Mouse (Mus musculus) hindbrain, embryonic 16.5 days (tissue): Measurements from ENCODE around the gene Bcl3. TPM values are rescaled to one million over a fixed set of nuclear protein-coding genes. Genes with fewer than 3 reads are reported as not detected.

ENCODE experiments used
- ATAC-seq: fragments of 200-750 bp; cut with Nextera tagmentation; 2 replicates; pipeline ENCODE4 v1.8.0; 2017; ENCODE audit warnings: moderate TSS enrichment, moderate library complexity
- H3K27ac ChIP-seq: fragments of 300-500 bp; sonication (generic); 2 replicates; pipeline ENCODE4 v1.5.1; 2014; ENCODE audit warnings: low read depth, mild to moderate bottlenecking, control low read depth, low read length, moderate library complexity
- H3K27me3 ChIP-seq: fragments of 300-500 bp; sonication (generic); replicated peaks from 2 replicates; pipeline ENCODE4 v1.6.1; 2014; ENCODE audit warnings: low read length; ENCODE audit not compliant: control insufficient read depth, insufficient read depth
- H3K36me3 ChIP-seq: fragments of 300-500 bp; sonication (generic); 2 replicates; pipeline ENCODE4 v1.6.1; 2014; ENCODE audit warnings: mild to moderate bottlenecking, low read length, moderate library complexity, mixed read lengths; ENCODE audit not compliant: control insufficient read depth, insufficient read depth
- H3K4me1 ChIP-seq: fragments of 300-500 bp; sonication (generic); 2 replicates; pipeline ENCODE4 v1.6.1; 2014; ENCODE audit warnings: low read depth, low read length; ENCODE audit not compliant: control insufficient read depth, insufficient read depth
- H3K4me2 ChIP-seq: fragments of 300-500 bp; sonication (generic); 2 replicates; pipeline ENCODE4 v1.6.1; 2014; ENCODE audit warnings: mild to moderate bottlenecking, low read length, control low read depth, moderate library complexity
- H3K4me3 ChIP-seq: fragments of 300-500 bp; sonication (generic); 2 replicates; pipeline ENCODE4 v1.5.1; 2014; ENCODE audit warnings: mild to moderate bottlenecking, low read length, control low read depth, moderate library complexity
- H3K9ac ChIP-seq: fragments of 300-500 bp; sonication (generic); 2 replicates; pipeline ENCODE4 v1.6.1; 2014; ENCODE audit warnings: low read depth, mild to moderate bottlenecking, control low read depth, low read length, moderate library complexity
- H3K9me3 ChIP-seq: fragments of 300-500 bp; sonication (generic); 2 replicates; pipeline ENCODE4 v1.6.1; 2014; ENCODE audit warnings: mild to moderate bottlenecking, low read length, moderate library complexity; ENCODE audit not compliant: control insufficient read depth
- WGBS: fragments of 180-500 bp; shearing (Covaris S2); extraction: QIAGEN DNeasy Blood & Tissue Kit; methylation state at CpG from one replicate; pipeline ENCODE4 v1.1.7; 2014; 5-methylcytosine and 5-hydroxymethylcytosine counted together
- polyA plus RNA-seq: library from polyadenylated mRNA; unstranded; fragments of >200 nt; fragmentation: Nextera tagmentation; extraction: Ambion mirVana; gene quantifications from 2 replicates; pipeline ENCODE4 v1.2.1, GENCODE M21; 2015

Gene Bcl3
- polyA plus RNA-seq, 1 experiment from 2014 or later, result 1.2 TPM

DNA sequence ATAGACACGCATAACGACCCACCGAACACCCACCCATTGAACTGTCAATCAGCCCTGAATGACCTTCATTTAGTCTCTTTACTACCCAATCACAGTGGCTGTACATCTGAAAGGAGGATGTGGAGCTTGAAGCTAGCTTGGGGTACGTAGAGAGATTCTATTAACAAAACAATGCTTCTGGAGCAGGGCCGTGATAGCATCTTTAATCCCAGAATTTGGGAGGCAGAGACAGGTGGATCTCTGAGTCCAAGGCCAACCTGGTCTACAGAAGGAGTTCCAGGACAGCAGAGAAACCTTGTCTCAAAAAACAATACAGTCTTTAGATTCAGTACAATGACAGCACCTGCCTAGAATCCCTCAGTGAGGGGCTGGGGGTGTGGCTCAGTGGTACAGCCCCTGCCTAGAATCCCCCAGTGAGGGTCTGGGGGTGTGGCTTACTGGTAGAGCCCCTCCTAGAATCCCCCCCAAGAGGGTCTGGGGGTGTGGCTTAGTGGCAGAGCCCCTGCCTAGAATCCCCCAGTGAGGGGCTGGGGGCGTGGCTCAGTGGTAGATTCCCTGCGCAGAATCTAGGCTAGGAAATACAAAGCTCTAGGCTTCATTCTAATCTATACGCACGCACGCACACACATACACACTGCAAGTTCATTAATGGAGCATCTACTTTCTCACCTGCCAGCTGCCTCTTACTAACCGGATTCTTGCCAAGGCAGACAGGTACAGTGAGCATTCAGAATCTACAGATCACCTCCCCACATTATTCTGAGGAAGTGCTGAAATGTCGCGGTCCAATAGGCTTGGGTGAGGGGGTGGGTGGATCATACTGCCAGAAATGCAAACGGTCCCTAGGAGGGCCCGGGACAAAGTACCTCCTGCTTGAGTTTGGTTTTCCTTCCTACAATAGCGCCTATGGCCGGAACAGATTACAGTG is 7.0 kb downstream of the Bcl3 start:
- Histone ChIP-seq H3K27me3 (peaks cover 27% of the 10 kb centered on the region), H3K27ac (no peak overlapping the region; the same call in 1 of the 2 replicates), H3K4me3 (peak overlapping the region; percentile 48), H3K9ac (peak overlapping the region; percentile 59), H3K36me3 (no peaks in the 10 kb centered on the region), H3K4me1 (peaks cover 21% of the 10 kb centered on the region), H3K4me2 (peak overlapping the region; percentile 76), H3K9me3 (no peaks in the 10 kb centered on the region; the same call in 1 of the 2 replicates)
- ATAC-seq, result peak; percentile 57
- 22% methylated on average over 17 of the region's 17 CpGs for WGBS

- Histone ChIP-seq H3K4me3 (no peak overlapping the region), H3K9me3 (no peaks in the 10 kb centered on the region), H3K9ac (no peak overlapping the region), H3K27me3 (peaks cover 41% of the 10 kb centered on the region), H3K27ac (no peak overlapping the region), H3K4me1 (peaks cover 28% of the 10 kb centered on the region), H3K4me2 (no peak overlapping the region), H3K36me3 (no peaks in the 10 kb centered on the region)
- WGBS, result 85% methylated on average over 6 of the region's 6 CpGs
- ATAC-seq, result no peak
Measured at GRCm38 (mm10) chr7:19813579-19814122, 8.9 kb downstream of the Bcl3 start.

- 89% methylated on average over 4 of the region's 4 CpGs for WGBS
- peaks cover 44% of the 10 kb centered on the region for H3K27me3 ChIP-seq
Measured at GRCm38 (mm10) chr7:19813161-19813560, 9.4 kb downstream of the Bcl3 start.

GRCm38 (mm10) chr7:19811114-19811513 is 11.5 kb downstream of the Bcl3 start:
- H3K4me3 ChIP-seq, result peak overlapping the region; percentile 24
- H3K27ac ChIP-seq, result no peak overlapping the region
- ATAC-seq, result peak; percentile 35
- peaks cover 16% of the 10 kb centered on the region for H3K4me1 ChIP-seq
- WGBS, result 5% methylated on average over 21 of the region's 22 CpGs
- peaks cover 38% of the 10 kb centered on the region for H3K27me3 ChIP-seq
- no peaks in the 10 kb centered on the region for H3K9me3 ChIP-seq
- H3K9ac ChIP-seq, result 0 out of 2 replicates have a peak overlapping the region, but pooled peaks have one; percentile 36
- no peaks in the 10 kb centered on the region for H3K36me3 ChIP-seq
- peak overlapping the region; percentile 49 for H3K4me2 ChIP-seq

More at GRCm38 (mm10) chr7:19813161-19813560, 9.4 kb downstream of the Bcl3 start:
- H3K9me3 ChIP-seq, result no peaks in the 10 kb centered on the region
- no peak overlapping the region for H3K4me3 ChIP-seq
- ATAC-seq, result no peak
- H3K9ac ChIP-seq, result no peak overlapping the region
- no peak overlapping the region for H3K4me2 ChIP-seq
- H3K36me3 ChIP-seq, result no peaks in the 10 kb centered on the region
- H3K27ac ChIP-seq, result no peak overlapping the region
- peaks cover 28% of the 10 kb centered on the region for H3K4me1 ChIP-seq

DNA sequence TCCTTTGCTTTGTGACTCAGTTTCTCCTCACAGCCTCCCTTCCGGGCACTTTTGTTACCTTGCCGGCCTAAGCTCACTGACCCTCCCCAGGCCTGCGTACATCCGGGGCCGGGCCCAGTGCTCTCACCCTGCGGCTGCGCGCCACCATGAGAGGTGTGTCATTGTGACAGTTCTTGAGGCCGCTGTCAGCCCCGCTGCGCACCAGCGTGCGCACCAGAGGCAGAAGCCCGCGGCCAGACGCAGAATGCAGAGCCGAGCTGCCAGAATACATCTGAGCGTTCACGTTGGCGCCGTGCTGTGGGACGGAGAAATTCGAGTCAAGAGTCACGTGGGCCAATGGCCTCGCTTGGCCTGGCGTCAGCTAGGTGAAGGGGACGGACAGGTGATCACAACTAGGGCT is 13.2 kb downstream of the Bcl3 start:
- 5% methylated on average over 27 of the region's 27 CpGs for WGBS
- Histone ChIP-seq H3K4me2 (peak overlapping the region; percentile 58), H3K27ac (no peak overlapping the region), H3K9ac (peak overlapping the region; percentile 60), H3K36me3 (no peaks in the 10 kb centered on the region), H3K4me3 (peak overlapping the region; percentile 35), H3K9me3 (no peaks in the 10 kb centered on the region), H3K27me3 (peaks cover 38% of the 10 kb centered on the region), H3K4me1 (peaks cover 12% of the 10 kb centered on the region; the same call in 1 of the 2 replicates)
- peak; percentile 78 for ATAC-seq

DNA sequence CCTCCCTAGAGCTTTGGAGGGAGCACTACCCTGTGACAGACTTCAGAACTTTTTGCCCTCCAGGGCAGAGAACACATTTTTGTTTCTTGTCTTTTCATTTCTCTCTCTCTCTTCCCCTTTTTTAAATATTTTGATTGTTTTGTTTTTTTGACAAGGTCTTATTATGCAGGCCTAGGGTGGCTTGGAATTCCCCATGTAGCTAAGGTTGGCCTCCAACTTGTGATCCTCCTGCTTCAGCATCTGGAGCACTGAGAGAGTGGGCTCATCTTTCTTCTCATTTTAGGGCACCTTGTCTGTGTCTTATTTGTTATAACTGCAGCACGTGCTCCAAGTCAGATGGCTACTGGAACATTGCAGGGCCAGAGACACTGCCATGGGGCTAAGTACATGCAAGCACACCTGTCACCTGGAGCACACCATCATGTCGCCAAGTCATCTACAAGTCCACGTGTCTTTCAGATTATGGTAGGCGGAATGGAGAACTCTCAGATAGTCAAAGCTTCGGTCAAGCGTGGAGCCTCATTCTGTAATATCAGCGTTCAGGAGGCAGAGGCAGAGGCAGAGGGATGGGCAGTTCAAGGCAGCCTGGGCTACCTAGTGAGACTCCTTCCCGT is 16.1 kb downstream of the Bcl3 start:
- peaks cover 23% of the 10 kb centered on the region for H3K27me3 ChIP-seq
- WGBS, result 88% methylated on average over 8 of the region's 8 CpGs

DNA sequence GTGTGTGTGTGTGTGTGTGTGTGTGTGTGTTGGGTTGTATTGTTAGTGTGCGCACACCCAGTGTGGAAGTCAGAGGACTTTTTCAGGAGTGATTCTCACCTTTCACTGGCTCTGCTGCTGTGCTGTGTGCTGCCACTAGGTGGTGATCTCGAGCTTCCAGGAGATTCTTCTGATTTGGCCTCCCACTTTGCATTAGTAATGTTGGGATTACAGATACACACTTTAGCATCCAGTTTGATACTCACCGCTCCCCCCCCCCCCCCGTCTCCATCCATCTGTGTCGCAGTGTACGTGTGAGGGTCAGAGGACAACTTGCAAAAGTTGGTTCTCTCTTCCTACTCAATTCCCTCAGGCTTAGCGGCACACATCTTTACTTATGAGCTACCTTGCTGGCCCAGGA is 19.6 kb downstream of the Bcl3 start:
- H3K9ac ChIP-seq, result no peak overlapping the region
- H3K36me3 ChIP-seq, result no peaks in the 10 kb centered on the region
- H3K27me3 ChIP-seq, result peaks cover under 1% of the 10 kb centered on the region; the same call in 1 of the 2 replicates
- H3K4me2 ChIP-seq, result no peak overlapping the region
- H3K27ac ChIP-seq, result no peak overlapping the region
- no peak overlapping the region for H3K4me3 ChIP-seq
- no peaks in the 10 kb centered on the region for H3K4me1 ChIP-seq
- no peaks in the 10 kb centered on the region for H3K9me3 ChIP-seq
- 27% methylated on average over 5 of the region's 7 CpGs for WGBS
- peak; percentile 68; the same call in 1 of the 2 replicates for ATAC-seq

More for the DNA sequence above, 16.1 kb downstream of the Bcl3 start:
- Histone ChIP-seq H3K27ac (no peak overlapping the region), H3K4me3 (no peak overlapping the region), H3K4me1 (peaks cover 12% of the 10 kb centered on the region; the same call in 1 of the 2 replicates), H3K36me3 (no peaks in the 10 kb centered on the region), H3K9me3 (no peaks in the 10 kb centered on the region), H3K9ac (no peak overlapping the region), H3K4me2 (no peak overlapping the region)
- ATAC-seq, result no peak

GRCm38 (mm10) chr7:19800764-19801163 is 21.8 kb downstream of the Bcl3 start:
- no peaks in the 10 kb centered on the region for H3K36me3 ChIP-seq
- no peak overlapping the region for H3K4me2 ChIP-seq
- ATAC-seq, result no peak
- H3K4me3 ChIP-seq, result no peak overlapping the region
- whole genome bisulfite sequencing, result 32% methylated on average over 2 of the region's 2 CpGs
- peaks cover 21% of the 10 kb centered on the region for H3K27me3 ChIP-seq
- H3K4me1 ChIP-seq, result no peaks in the 10 kb centered on the region
- no peak overlapping the region for H3K9ac ChIP-seq
- H3K9me3 ChIP-seq, result no peaks in the 10 kb centered on the region
- H3K27ac ChIP-seq, result no peak overlapping the region
